Comparison of ENCODE assay signal across 17 mouse cellular contexts in the genomic region with DNA sequence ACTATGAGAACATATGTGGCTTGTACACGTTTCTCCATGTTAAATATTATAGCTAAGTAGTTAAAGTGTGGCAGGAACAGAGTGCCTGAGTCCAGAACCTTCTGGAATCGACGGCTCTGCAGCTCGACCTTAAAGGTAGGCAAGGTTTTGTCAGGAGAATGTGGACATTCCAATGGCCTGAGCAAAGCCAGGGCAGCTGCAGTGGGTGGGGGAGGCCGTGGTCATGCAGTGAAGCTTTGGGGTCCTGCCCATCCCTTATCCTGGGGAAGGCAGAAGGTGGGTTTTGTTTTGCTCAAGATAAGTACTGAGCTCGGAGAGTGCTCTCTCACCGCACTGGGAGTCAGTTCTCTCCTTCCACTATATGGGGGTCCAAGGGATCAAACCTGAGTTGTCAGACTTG.
"Had no signal": no experiment of that assay in that cellular context is flagged by ENCODE, and none has a peak within 500 bp of the region (broad histone marks: within the 10 kb centered on the region; RNA-seq: fewer than 3 reads in every experiment).

No protein-coding gene starts in this region.

- DNase-seq: kidney, adult 11 months; kidney, adult 9 months; kidney, postnatal 4 days; left cerebral cortex, postnatal 4 days; liver, embryonic 13.5 days; lung, embryonic 14.5 days; right cerebral cortex, postnatal 25 days; spleen, adult 18-20 months; thymus, postnatal 36 days had no signal

- H3K4me2 ChIP-seq: intestine, embryonic 15.5 days; limb, embryonic 13.5 days; liver, embryonic 13.5 days; lung, embryonic 14.5 days; midbrain, embryonic 12.5 days; midbrain, embryonic 15.5 days; neural tube, embryonic 13.5 days; stomach, embryonic 15.5 days had no signal

- H3K36me3 ChIP-seq: intestine, embryonic 15.5 days; limb, embryonic 13.5 days; midbrain, embryonic 12.5 days; midbrain, embryonic 15.5 days; neural tube, embryonic 13.5 days; stomach, embryonic 15.5 days had no signal

- H3K4me1 ChIP-seq: intestine, embryonic 15.5 days; stomach, embryonic 15.5 days had no signal

- H3K27me3 ChIP-seq: intestine, embryonic 15.5 days; limb, embryonic 13.5 days; liver, embryonic 13.5 days; midbrain, embryonic 12.5 days; midbrain, embryonic 15.5 days; neural tube, embryonic 13.5 days; stomach, embryonic 15.5 days had no signal

- ATAC-seq: intestine, embryonic 15.5 days; lung, postnatal 0 days; midbrain, embryonic 15.5 days had no signal

- H3K9me3 ChIP-seq: intestine, embryonic 15.5 days; limb, embryonic 13.5 days; liver, embryonic 13.5 days; midbrain, embryonic 12.5 days; midbrain, embryonic 15.5 days; neural tube, embryonic 13.5 days; stomach, embryonic 15.5 days had no signal

- H3K27ac ChIP-seq: intestine, embryonic 15.5 days; limb, embryonic 13.5 days; liver, embryonic 13.5 days; macrophage; midbrain, embryonic 12.5 days; midbrain, embryonic 15.5 days; neural tube, embryonic 13.5 days; stomach, embryonic 15.5 days had no signal

- H3K9ac ChIP-seq: intestine, embryonic 15.5 days; limb, embryonic 13.5 days; liver, embryonic 13.5 days; lung, embryonic 14.5 days; midbrain, embryonic 12.5 days; midbrain, embryonic 15.5 days; neural tube, embryonic 13.5 days; stomach, embryonic 15.5 days had no signal

- H3K4me3 ChIP-seq: intestine, embryonic 15.5 days; limb, embryonic 13.5 days; liver, embryonic 13.5 days; midbrain, embryonic 12.5 days; midbrain, embryonic 15.5 days; neural tube, embryonic 13.5 days; stomach, embryonic 15.5 days had no signal
